Mouse (Mus musculus): ENCODE data around the gene Nenf.

Gene Nenf

GRCm38 (mm10) chr1:191283110-191284040 lies 34.6 kb downstream of the Nenf start:
- DNase-seq (ENCODE audit: extremely low spot score), result no peak

- DNase-seq (ENCODE audit: extremely low spot score), result no peak
Measured at GRCm38 (mm10) chr1:191282319-191282718, 35.7 kb downstream of the Nenf start.

GRCm38 (mm10) chr1:191281171-191281570 lies 36.8 kb downstream of the Nenf start:
- no peak for DNase-seq (ENCODE audit: extremely low spot score)

GRCm38 (mm10) chr1:191278324-191278723 lies 39.7 kb downstream of the Nenf start:
- no peak for DNase-seq (ENCODE audit: extremely low spot score)

- no peak for DNase-seq (ENCODE audit: extremely low spot score)
Measured at GRCm38 (mm10) chr1:191277549-191278059, 40.4 kb downstream of the Nenf start.

- no peak for DNase-seq (ENCODE audit: extremely low spot score)
Measured at GRCm38 (mm10) chr1:191276181-191276580, 41.8 kb downstream of the Nenf start.

GRCm38 (mm10) chr1:191275527-191275926 lies 42.5 kb downstream of the Nenf start:
- peak; percentile 85 for DNase-seq (ENCODE audit: extremely low spot score)

- DNase-seq (ENCODE audit: extremely low spot score), result no peak
Measured at GRCm38 (mm10) chr1:191272660-191273059, 45.3 kb downstream of the Nenf start.

GRCm38 (mm10) chr1:191269648-191269952 lies 48.4 kb downstream of the Nenf start:
- no peak for DNase-seq (ENCODE audit: extremely low spot score)

GRCm38 (mm10) chr1:191268797-191269647 lies 49.0 kb downstream of the Nenf start:
- DNase-seq (ENCODE audit: extremely low spot score), result no peak

GRCm38 (mm10) chr1:191267856-191268255 lies 50.1 kb downstream of the Nenf start:
- DNase-seq (ENCODE audit: extremely low spot score), result peak; percentile 52

GRCm38 (mm10) chr1:191267162-191267561 lies 50.8 kb downstream of the Nenf start:
- DNase-seq (ENCODE audit: extremely low spot score), result no peak

- no peak for DNase-seq (ENCODE audit: extremely low spot score)
Measured at GRCm38 (mm10) chr1:191263471-191263870, 54.5 kb downstream of the Nenf start.

- DNase-seq (ENCODE audit: extremely low spot score), result peak; percentile 67
Measured at GRCm38 (mm10) chr1:191261861-191262260, 56.1 kb downstream of the Nenf start.

- DNase-seq (ENCODE audit: extremely low spot score), result no peak
Measured at GRCm38 (mm10) chr1:191259661-191260060, 58.3 kb downstream of the Nenf start.

GRCm38 (mm10) chr1:191259121-191259520 lies 58.9 kb downstream of the Nenf start:
- DNase-seq (ENCODE audit: extremely low spot score), result no peak

- no peak for DNase-seq (ENCODE audit: extremely low spot score)
Measured at GRCm38 (mm10) chr1:191258521-191258920, 59.5 kb downstream of the Nenf start.

GRCm38 (mm10) chr1:191257981-191258380 lies 60.0 kb downstream of the Nenf start:
- no peak for DNase-seq (ENCODE audit: extremely low spot score)

GRCm38 (mm10) chr1:191257351-191257771 lies 60.6 kb downstream of the Nenf start:
- DNase-seq (ENCODE audit: extremely low spot score), result no peak

All from embryo, embryonic 9.5 days (tissue).